Mouse (Mus musculus): ENCODE results near the gene Zfp652.

Zfp652 gene

DNA sequence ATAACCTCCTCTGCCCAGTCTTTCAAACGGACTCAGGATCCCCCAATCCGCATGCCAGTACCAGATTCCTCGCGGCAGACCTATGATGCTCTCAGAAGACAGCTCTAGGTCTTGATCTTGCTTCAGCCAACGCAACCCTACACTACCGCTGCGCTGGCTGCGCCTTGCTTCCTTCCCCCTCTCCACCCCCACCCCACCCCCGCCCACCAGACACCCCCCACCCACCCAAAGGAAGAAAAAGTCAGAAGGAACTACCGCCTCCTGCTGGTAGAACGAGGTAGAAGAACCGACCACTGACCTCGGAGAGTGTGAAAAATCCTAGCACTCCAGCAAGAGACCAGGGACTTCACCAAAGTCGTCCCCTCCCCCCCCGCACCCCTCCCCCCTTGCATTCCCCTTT, 119.2 kb downstream of the Zfp652 start:
- no peak for DNase-seq (ENCODE audit: low read depth)

DNA sequence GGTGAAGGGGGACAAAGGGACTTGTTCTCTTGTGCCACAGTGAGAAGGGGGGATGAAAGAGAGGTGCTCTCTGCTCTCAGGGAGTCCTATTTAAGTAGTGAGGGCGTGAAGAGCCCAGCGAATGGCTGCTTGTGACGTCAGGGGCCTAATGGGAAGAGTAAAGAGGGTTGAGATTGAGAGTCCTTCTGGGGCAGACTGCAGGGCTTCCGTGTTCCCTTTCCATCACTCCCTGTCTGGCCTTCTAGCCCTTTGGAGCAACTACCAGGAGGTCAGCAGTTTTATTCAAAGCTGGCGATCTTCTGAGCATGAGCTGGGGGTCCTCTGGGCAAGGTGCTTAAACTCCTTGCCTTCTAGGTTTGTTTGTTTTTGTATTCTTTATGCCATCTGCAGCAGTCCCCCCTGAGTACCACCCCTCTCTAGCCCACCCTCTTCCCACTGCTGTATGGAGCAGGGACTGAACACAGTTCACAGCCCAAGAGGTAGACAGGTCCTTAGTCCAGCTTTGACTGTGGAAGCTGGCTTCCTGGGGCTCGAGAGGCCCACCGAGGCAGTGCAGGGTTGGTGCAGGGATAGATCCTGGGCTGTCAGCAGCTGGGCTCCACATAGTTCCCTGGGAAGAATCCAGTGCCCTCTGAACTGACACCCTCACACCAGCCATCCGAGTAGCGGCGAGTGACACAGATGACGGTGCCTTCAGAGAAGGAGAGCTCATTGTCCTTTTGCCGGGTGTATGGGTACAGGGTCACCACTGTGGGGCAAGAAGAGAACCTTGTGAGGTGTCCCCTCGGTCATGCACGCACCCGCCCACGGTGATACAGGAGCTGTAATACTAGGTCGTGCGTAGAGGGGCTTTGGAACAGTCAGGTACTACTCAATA, 119.9 kb downstream of the Zfp652 start:
- no peak for DNase-seq (ENCODE audit: low read depth)

DNA sequence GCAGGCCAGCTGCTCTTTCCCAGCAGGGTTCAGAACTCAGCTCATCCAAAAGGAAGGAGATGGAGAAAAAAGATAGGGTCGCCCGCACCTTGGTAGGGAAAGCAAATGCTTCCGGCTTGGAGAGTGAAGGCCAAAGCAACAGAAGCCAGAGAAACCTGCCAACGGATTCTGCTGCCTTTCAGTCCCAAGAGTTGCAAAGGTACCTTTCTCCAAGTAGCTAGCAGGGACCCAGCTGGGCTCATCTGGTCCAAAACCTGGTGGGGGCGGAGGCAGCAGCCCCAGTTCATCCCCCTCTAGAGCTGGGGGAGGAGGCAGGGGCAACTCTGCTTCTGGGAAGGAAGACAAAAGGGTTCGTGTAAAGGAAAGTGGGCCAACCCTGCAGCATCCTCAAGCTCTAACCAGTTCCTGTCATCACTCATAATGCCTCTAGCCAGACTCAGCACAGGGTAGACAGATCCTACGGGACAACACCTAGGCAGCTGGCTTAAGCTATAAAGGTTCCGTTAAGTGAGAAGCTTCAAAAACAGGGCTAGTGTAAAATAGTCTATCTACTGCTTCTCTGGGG, 120.6 kb downstream of the Zfp652 start:
- DNase-seq (ENCODE audit: low read depth) = no peak

DNA sequence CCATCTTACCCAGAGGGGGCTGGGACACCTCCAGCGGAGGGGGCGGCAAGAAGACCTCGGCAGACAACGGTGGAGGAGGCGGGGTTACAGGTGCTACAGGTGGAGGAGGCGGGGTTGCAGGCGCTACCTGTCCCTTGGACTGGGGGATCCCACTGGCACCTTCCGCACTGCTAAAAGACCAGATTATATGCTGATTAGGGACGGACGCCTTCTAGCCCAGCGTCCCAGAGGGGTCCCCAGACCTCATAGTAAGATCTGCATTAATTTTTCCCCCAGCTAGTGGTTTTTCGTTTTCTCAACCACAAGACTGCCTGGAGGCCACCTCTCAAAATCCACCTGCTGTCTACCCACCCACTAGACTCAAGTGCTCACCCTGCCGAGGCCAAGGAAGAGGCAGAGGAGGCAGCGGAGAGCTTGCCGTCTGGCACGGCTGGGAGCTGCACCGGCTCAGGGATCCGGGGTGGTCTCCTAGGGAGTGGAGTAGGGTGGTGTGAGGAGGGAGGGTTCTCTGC, 121.2 kb downstream of the Zfp652 start:
- DNase-seq (ENCODE audit: low read depth) = no peak

DNA sequence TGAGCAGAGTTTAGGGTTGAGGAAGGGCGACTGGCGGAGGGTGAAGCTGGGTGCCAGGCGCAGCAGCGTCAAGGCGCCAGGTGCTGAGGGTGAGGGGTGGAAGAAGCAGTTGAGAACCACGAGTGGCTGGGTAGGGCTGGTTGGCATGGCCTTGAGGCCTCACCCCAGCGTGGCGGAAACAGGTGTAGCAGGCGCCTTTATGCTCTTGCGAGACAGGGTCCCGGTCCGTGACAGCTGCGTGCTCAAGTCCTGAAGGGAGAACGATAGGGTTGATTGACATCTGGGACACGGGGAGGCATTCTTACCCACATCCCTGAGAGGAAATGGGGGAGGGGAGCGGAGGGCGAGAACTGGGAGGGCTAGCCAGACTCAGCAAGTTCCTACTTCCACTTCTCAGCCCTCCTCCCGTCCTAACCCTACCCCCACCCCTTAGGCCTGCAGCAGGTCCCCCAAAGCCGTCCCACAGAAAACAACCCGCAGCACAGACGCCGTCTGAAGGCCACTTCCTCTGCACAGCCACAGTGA, 121.7 kb downstream of the Zfp652 start:
- no peak for DNase-seq (ENCODE audit: low read depth)

DNA sequence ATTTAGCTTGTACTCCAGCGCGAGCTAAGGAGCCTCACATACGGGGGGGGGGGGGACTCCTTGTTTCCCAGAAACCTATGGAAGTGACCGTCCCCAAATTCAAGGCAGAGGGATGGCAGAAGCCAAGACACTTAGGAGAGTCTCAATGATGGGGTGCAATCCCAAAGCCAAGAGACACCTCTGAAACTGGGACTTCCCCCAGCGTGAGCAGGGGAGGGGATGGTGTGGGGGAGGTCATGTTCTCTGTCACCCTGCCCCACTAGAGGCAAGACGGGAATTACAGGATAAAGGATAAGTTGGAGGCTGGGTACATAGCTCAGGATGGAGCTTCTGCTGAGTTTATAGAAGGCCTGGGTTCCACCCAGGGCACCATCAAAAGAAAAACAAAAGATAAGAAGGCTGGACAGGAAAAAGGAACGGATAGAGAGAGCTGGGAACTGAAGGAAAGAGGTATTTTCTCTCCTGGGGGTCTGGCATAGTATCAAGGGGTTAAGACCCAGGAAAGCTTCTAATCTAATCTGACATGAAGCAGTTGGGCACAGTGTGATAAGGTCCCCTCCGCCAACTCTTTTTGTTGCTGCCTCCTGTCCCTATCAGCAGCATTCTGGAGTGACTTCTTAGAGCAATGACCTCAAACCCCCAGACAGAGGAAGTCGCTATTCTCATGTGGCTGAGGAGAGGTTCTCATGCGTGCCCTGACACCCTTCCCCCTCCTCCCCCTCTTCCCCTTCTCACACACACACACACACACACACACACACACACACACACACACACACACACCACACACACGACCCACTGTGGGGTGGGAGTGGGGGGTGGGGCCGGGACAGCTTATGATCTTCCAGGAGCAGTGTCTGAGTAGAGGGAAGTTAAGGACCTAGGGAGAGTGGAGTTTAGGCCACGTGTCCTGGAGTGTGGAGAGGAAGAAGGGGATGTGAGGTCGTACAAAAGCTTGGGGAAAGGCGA, 122.6 kb downstream of the Zfp652 start:
- DNase-seq (ENCODE audit: low read depth) = peak; percentile 68

DNA sequence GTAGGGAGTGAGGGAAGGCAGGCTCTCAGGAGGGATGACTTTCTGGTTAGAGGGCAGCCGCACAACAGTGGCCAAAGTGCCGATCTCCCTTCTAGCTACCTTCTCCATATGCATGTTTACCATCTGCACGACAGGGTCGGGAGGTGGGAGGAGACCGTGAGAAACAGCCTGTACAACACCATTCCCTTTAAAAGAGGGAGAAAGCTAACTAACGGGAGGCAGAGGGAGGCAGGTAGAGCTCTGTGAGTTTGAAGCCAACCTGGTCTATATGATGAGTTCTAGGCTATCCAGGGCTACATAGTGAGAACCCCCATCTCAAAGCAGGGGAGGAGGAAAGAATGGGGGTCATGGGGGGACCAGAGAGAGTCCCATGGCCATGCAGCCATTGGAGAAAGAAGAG, 123.4 kb downstream of the Zfp652 start:
- no peak for DNase-seq (ENCODE audit: low read depth)

DNA sequence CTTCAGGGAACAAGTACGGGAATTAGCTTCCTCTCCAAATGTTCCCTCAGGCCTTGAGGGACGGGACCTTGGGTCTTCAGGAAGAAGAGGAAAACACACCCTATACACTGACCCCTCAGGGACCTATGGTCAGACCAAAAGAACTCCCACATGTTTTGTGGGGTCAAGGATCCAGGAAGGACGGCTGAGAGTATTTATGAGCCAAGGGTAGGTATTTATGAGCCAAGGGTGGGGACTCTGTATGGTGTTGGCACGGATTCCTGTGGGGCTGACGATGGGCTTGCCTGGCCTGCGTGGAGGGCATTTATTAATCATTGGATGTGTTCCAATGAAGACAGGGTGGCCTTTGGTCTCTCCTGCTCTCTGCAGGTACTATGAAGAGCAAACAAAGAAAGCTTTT, 124.0 kb downstream of the Zfp652 start:
- no peak for DNase-seq (ENCODE audit: low read depth)

DNA sequence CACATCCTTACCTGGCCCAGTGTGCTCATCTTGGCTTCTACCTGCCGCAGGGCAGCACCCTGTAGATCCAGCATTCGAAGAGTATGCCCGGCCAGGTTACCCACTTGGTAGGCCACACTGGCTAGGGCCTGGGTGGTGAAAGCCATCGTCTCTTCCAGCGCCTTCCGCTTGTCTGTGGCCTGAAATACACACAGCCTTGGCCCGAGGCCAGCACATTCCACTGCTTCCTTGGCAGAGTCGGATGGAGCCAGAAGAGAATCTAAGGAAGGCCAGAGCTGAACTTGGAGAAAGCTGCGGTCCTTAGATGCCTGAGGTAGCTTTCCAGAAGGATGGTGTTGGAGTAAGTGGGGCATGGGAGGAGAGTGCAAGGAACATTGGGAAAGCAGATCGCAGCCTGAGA, 124.6 kb downstream of the Zfp652 start, which contains the start of gene Gngt2:
Gngt2 (plus strand) TSS at position 158 of the 400 bp plus-strand sequence.
- DNase-seq (ENCODE audit: low read depth) = no peak

DNA sequence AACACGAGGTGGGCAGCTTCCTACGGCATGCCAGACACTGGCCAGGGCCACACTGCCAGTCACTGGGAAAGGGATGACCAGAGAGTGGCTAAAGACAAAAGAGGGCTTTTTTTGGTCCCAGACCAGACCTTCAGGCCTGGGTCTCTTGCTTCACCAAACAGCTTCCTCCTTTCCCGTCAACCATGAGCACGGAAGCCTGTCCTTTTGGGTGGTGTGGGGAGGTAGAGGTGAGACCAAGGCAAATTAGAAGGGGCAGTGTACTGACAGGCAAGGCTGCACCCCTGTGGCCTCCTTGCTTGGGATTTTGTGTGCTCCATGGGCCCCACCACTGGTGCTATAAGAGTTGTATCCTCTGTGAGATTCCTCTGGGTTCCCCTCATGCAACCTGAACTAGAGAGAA, 126.1 kb downstream of the Zfp652 start:
- DNase-seq (ENCODE audit: low read depth) = no peak

DNA sequence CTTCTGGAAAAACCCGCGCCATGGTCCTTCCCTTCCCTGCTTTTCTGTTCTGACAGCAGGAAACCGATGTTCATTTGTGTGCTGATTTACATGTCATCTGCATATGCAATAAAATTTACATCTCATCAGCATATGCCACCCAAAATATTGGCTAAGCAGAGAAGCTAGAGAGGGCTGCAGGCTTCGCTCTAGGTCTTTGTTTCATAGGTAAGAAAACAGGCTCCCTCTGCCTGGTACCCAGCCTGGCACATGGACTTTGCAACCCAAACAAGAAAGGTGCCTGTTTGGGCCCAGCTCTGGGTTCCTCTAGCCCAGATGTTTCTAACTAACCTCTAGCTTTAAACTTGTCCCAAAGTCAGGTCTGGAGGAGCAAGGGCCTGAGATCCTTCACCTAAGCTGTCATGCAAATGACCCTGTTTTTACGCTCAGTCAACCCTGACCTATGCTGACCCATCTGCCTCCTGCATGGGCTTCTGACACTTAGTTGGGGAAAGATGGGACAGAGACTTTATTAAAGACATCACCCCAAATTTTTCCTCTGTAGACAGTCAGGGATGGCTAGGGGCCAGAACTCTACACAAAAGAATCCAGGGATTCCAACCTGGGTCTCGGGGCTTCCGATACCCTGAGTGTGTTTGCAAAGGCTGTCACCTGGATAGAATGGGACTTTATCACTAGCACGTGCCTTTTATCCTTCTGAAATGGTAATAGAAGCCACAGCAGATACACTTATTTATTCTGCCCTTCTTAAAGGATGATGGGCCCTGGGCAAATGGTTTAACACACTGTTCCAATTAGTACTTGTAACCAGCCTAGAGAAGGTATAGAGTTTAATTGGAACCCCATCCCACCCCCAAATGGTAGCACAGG, 126.8 kb downstream of the Zfp652 start:
- no peak for DNase-seq (ENCODE audit: low read depth)

DNA sequence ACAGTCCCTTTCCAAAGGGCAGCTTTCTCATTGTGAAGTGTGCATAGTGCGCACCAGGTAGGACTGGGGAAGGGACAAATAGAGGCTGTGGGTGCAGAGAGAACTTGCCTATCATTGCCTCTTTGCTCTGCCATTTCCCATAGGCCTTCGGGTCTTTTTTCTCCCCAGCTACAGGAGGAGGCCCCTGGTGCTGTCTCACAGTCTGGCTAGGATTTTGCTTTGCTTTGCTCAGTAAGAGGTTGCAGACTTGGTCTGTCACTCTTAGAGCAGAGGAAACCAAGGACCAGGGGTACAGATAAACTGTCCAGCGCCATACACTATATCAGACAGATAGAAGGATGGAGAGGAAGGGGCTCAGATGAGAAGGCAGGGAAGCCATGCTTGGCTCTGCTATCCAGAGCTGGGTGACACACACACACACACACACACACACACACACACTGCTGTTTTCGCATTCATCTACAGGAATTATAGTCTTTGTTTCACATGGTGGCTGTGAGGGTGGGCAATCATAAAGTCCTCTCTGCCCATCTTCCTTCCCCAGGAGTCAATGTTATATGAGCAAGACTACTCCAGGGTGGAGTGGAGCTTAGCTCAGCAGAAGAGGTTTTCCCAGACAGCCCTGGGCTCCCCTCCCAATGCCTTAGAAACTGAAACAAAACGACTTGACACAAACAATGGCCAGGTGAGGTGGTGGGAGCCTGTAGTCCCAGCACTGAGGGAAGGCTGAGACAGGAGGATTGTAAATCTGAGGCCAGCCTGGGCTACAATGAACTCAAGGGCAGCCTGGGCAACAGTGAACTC, 128.4 kb downstream of the Zfp652 start:
- no peak for DNase-seq (ENCODE audit: low read depth)

DNA sequence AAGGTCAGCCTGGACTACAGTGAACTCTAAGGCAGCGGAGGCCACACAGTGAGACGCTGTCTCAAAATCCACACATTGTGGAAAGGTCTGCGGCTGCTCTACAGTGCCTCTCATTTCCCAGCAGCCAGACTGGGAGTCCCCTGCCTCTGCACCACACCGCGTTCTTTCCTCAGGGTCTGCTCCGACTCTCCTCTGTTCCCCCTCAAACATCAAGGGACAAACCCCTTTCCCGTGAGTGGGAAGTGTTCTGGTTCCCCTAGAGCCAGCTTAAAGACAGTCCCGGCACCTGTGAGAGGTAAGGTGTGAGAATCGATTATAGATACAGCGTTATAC, 129.0 kb downstream of the Zfp652 start:
- DNase-seq (ENCODE audit: low read depth) = no peak

DNA sequence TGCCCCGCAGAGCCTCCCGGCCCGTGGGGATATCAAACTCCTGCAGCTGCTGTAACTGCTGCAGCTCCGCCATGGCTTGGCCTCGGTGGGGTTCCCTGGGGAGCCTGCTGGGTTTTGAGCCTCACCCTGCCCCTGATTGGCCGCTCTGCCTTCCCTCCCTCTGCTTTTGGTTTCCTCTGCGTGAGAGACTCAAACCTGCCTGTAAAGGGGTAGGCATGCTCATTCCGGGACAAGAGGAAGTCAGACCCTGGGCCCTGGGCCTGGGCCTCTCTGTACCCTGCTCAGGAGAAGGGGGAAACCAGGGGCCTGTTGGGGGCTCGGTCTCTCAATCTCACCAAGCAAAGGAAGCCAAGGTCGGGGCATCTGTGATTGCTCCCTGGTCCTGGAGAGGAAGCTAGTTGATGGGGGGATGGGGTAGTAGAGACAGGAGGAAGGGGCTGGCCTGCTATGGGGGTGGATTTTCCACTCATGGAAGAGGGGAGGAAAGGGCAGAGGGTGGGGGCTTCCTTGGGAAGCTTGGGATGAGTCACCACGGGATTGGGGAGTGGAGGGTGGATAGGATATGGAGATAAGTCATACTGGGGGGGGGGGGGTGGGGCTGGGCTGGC, 129.7 kb downstream of the Zfp652 start, which contains the start of gene Abi3:
Abi3 (minus strand) TSS at position 403 of the 608 bp plus-strand sequence.
- no peak for DNase-seq (ENCODE audit: low read depth)

DNA sequence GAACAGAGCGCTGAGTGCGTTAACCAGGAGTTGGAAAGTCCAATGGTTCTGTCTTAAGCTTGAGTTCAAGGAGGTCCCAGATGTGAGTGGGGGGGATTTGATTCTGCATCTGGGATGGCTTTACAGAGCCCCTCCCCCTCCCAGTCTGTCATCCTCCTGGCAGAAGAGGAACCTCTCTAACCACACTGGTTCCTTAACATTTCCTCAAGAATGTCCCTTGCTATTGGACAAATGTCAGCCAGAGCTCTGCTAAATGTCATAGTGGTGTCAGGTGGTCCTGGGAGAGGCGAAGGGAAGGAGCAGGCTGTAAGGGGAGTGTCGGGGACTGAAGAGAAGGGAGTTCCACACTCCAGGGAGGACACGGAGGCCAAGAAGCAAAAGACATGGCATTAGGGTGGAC, 130.5 kb downstream of the Zfp652 start:
- no peak for DNase-seq (ENCODE audit: low read depth)

DNA sequence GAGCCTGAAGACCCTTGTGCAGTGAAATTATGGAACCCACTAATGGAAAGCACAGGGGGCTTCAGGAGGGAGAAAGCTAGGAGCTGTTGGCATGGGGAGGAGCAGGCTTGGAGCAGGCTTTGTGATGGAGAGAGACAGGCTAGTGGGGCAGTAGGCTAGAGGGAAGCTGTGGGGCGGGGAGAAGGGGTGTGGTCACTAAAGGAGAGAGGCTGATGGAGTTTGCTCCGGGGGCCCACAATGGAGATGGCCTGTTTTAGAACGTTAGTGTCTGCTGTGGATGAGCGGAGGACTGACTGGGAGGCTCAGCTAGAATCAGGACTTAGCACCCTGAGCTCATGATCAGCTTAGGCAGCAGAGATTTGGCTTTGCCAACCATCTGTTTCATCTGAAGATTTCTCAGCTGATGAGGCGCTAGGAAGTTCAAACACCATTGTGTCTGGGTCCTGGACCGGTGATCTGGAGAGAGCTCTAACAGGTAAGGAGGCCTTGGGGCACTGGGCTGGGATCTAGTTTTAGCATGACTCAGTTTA, 131.0 kb downstream of the Zfp652 start:
- no peak for DNase-seq (ENCODE audit: low read depth)

DNA sequence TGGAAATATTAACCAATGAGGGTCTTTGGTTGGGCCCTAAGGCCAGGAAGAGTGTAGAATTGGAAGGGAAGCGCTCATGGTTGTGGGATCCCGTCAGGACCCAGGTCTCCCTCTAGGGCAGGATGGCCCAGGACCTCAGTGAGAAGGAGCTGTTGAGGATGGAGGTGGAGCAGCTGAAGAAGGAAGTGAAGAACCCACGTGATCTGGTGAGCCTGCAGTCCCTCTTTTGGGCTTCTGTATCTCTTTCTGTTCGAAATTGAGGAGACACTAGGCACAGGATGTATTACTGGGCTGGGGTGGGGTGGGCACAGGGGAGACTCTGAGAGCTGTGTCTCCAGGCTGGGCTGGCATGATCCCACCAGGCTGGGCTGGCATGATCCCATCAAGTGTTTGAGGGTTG, 132.5 kb downstream of the Zfp652 start:
- no peak for DNase-seq (ENCODE audit: low read depth)

DNA sequence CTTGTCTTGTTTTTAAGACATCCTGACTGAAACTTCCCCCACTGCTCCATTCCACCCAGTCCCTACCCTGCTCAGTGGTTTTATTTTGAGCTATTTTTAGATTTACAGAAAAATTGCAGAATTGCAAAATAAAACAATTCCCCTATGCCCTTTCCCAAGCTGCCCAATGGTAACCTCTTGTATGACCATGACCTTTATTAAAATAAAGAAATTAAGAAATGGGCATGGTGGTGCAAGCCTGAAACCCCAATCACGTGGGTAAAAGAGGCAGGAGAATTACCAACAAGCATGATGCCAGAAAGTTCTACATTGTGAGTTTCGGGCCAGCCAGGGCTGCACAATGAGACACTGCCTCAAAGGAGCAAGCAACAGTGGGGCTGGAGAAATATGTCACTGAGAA, 138.4 kb downstream of the Zfp652 start:
- no peak for DNase-seq (ENCODE audit: low read depth)

DNA sequence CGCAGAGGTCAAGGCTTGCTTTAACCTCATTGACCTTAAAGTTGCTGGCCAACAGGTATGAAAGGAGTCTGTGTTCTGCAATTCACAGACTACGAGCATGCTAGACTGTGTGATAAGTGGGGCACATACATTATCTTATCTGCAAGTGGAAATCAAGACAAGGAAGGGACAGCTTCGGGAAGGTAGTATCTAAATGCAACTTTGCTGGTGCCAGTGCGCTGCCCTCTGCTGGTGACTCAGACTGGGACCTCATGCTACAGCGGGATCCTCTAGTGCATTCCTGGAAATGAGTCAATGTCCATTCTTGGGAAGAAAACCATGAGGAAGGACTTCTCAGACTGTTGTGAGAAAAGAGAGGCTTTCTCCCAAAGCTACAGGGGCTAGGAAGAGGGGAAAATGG, 141.2 kb downstream of the Zfp652 start:
- no peak for DNase-seq (ENCODE audit: low read depth)

DNA sequence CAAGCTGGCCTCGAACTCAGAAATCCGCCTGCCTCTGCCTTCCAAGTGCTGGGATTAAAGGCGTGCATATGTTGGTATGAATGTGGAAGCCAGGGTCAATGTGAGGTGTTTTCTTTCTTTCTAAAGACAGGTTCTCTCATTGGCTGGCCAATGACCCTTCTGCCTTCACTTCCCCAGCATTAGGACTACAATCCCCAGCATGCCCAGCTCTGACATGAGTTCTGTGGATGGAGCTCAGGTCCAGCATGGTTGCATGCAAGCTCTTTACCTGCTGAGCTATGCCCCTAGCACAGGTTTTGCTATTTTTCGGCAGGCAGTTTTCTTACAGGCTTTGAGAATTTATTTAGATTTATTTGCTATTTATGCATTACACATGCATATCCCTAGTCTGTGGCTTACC, 144.8 kb downstream of the Zfp652 start:
- no peak for DNase-seq (ENCODE audit: low read depth)

All from c-Kit-positive CD71-positive TER-119-negative erythroid progenitor cells, embryonic 14.5 days (primary cell).